Mouse (Mus musculus): ENCODE results near the gene Gorasp2.

- TF ChIP-seq CTCF (IDR thresholded peaks at IDR 0.05; ENCODE audit: control insufficient read depth, insufficient read depth, insufficient replicate concordance, low read depth, low read length) = no peak
- no peak for TF ChIP-seq POLR2A (IDR thresholded peaks at IDR 0.05; ENCODE audit: control insufficient read depth, low read depth, low read length)
These were observed 30.1 kb upstream of the Gorasp2 start for GRCm38 (mm10) chr2:70631321-70631720.

Measured in testis, adult 2 months (tissue).